Mouse (Mus musculus) spleen, embryonic (tissue): Measurements from ENCODE around the gene Arhgap10.

Experiments used
- CTCF ChIA-PET: fragments of 350-600 bp; sonication (Branson Sonifier 250); formaldehyde crosslinking; loops from one replicate; lab custom pipeline; 2022; lab: Charles Lee

Gene Arhgap10

GRCm38 (mm10) chr8:77410394-77410793, 107.4 kb downstream of the Arhgap10 start:
- CTCF ChIA-PET = no interaction called here

- CTCF ChIA-PET = no interaction called here
These were observed 109.1 kb downstream of the Arhgap10 start for GRCm38 (mm10) chr8:77408527-77409215.

- CTCF ChIA-PET = no interaction called here
These were observed 110.9 kb downstream of the Arhgap10 start for GRCm38 (mm10) chr8:77406846-77407245.

- CTCF ChIA-PET = no interaction called here
These were observed 111.3 kb downstream of the Arhgap10 start for GRCm38 (mm10) chr8:77406444-77406843.

GRCm38 (mm10) chr8:77404017-77404416, 113.7 kb downstream of the Arhgap10 start:
- CTCF ChIA-PET = no interaction called here

- CTCF ChIA-PET = no interaction called here
These were observed 115.8 kb downstream of the Arhgap10 start for GRCm38 (mm10) chr8:77401934-77402333.

- CTCF ChIA-PET = no interaction called here
These were observed 116.6 kb downstream of the Arhgap10 start for GRCm38 (mm10) chr8:77401140-77401539.

- CTCF ChIA-PET = no interaction called here
These were observed 133.7 kb downstream of the Arhgap10 start for GRCm38 (mm10) chr8:77384080-77384479.

- CTCF ChIA-PET = no interaction called here
These were observed 134.1 kb downstream of the Arhgap10 start for GRCm38 (mm10) chr8:77383671-77384070.

- CTCF ChIA-PET = no interaction called here
These were observed 136.9 kb downstream of the Arhgap10 start for GRCm38 (mm10) chr8:77380844-77381243.

GRCm38 (mm10) chr8:77379300-77379699, 138.5 kb downstream of the Arhgap10 start:
- CTCF ChIA-PET = interaction anchor here (0.5 to 0.6 kb wide), 2 partner anchors 10 to 62 kb away, joined by 3 read pairs; no protein-coding TSS in a partner anchor

GRCm38 (mm10) chr8:77376451-77376853, 141.3 kb downstream of the Arhgap10 start:
- CTCF ChIA-PET = no interaction called here

GRCm38 (mm10) chr8:77375999-77376398, 141.8 kb downstream of the Arhgap10 start:
- CTCF ChIA-PET = no interaction called here

GRCm38 (mm10) chr8:77371006-77371405, 146.7 kb downstream of the Arhgap10 start:
- CTCF ChIA-PET = no interaction called here

- CTCF ChIA-PET = no interaction called here
These were observed 147.4 kb downstream of the Arhgap10 start for GRCm38 (mm10) chr8:77370308-77370707.

GRCm38 (mm10) chr8:77369671-77370070, 148.1 kb downstream of the Arhgap10 start:
- CTCF ChIA-PET = no interaction called here

GRCm38 (mm10) chr8:77367091-77367490, 150.7 kb downstream of the Arhgap10 start:
- CTCF ChIA-PET = no interaction called here

- CTCF ChIA-PET = no interaction called here
These were observed 151.3 kb downstream of the Arhgap10 start for GRCm38 (mm10) chr8:77366446-77366845.

- CTCF ChIA-PET = no interaction called here
These were observed 151.8 kb downstream of the Arhgap10 start for GRCm38 (mm10) chr8:77365990-77366389.

GRCm38 (mm10) chr8:77364472-77364871, 153.3 kb downstream of the Arhgap10 start:
- CTCF ChIA-PET = no interaction called here

- CTCF ChIA-PET = no interaction called here
These were observed 156.9 kb downstream of the Arhgap10 start for GRCm38 (mm10) chr8:77360853-77361252.

- CTCF ChIA-PET = no interaction called here
These were observed 157.3 kb downstream of the Arhgap10 start for GRCm38 (mm10) chr8:77360423-77360822.

- CTCF ChIA-PET = no interaction called here
These were observed 160.6 kb downstream of the Arhgap10 start for GRCm38 (mm10) chr8:77357126-77357525.

- CTCF ChIA-PET = no interaction called here
These were observed 162.4 kb downstream of the Arhgap10 start for GRCm38 (mm10) chr8:77355344-77355743.
